Mouse (Mus musculus) cerebellum, adult 18-20 months (tissue): ENCODE results near the gene Sec23a.
"Not testable (repeated sequence)": the region's sequence is repeated elsewhere in the genome, so short reads cannot be mapped to it uniquely, and the experiment has no call there.

ENCODE experiments used
- DNase-seq, 2 experiments: peaks; one replicate each; pipeline ENCODE4 v3.0.0; 2021

Sec23a gene

GRCm38 (mm10) chr12:59011844-59012709 lies at the start of gene Sec23a:
Gene Sec23a, minus strand, starts transcription at chr12:59012017.
- DNase-seq: peak; percentile 98 to 99

GRCm38 (mm10) chr12:59060993-59061595 lies 49.3 kb upstream of the Sec23a start, which contains the start of gene Trappc6b:
Gene Trappc6b, minus strand, starts transcription at chr12:59061472.
- DNase-seq: peak; percentile 77 to 80

- DNase-seq: no peak
Measured at GRCm38 (mm10) chr12:59060322-59060721, 48.5 kb upstream of the Sec23a start.

GRCm38 (mm10) chr12:59058242-59058641 lies 46.4 kb upstream of the Sec23a start:
- not testable (repeated sequence) for DNase-seq

GRCm38 (mm10) chr12:59056222-59056621 lies 44.4 kb upstream of the Sec23a start:
- no peak for DNase-seq

- no peak for DNase-seq
Measured at GRCm38 (mm10) chr12:59055196-59055850, 43.5 kb upstream of the Sec23a start.

GRCm38 (mm10) chr12:59053976-59054375 lies 42.2 kb upstream of the Sec23a start:
- DNase-seq: no peak

GRCm38 (mm10) chr12:59053166-59053565 lies 41.3 kb upstream of the Sec23a start:
- DNase-seq: no peak

GRCm38 (mm10) chr12:59052470-59052869 lies 40.7 kb upstream of the Sec23a start:
- no peak for DNase-seq

- no peak for DNase-seq
Measured at GRCm38 (mm10) chr12:59040851-59041250, 29.0 kb upstream of the Sec23a start.

- no peak for DNase-seq
Measured at GRCm38 (mm10) chr12:59039971-59040844, 28.4 kb upstream of the Sec23a start.

- no peak for DNase-seq
Measured at GRCm38 (mm10) chr12:59039162-59039970, 27.5 kb upstream of the Sec23a start.

GRCm38 (mm10) chr12:59032101-59032500 lies 20.3 kb upstream of the Sec23a start:
- DNase-seq: no peak

- no peak for DNase-seq
Measured at GRCm38 (mm10) chr12:59021306-59021705, 9.5 kb upstream of the Sec23a start.

GRCm38 (mm10) chr12:59019891-59020290 lies 8.1 kb upstream of the Sec23a start:
- DNase-seq: no peak

GRCm38 (mm10) chr12:59017970-59018369 lies 6.2 kb upstream of the Sec23a start:
- DNase-seq: no peak

GRCm38 (mm10) chr12:59013234-59013633 lies 1.4 kb upstream of the Sec23a start, which contains the start of gene Gemin2:
Gene Gemin2, plus strand, starts transcription at chr12:59013393.
- peak; percentile 93 to 94 for DNase-seq

- DNase-seq: no peak
Measured at GRCm38 (mm10) chr12:59012710-59013091, 884 bp upstream of the Sec23a start.

- no peak for DNase-seq
Measured at GRCm38 (mm10) chr12:59011275-59011843, 458 bp downstream of the Sec23a start.

- DNase-seq: no peak
Measured at GRCm38 (mm10) chr12:59010482-59010881, 1.3 kb downstream of the Sec23a start.

- DNase-seq: no peak
Measured at GRCm38 (mm10) chr12:58985766-58986165, 26.1 kb downstream of the Sec23a start.
